Mouse (Mus musculus) forebrain, embryonic 10.5 days (tissue): ENCODE measurements around the gene Cd84. TPM values are rescaled to one million over a fixed set of nuclear protein-coding genes. Genes with fewer than 3 reads are reported as not detected.
"Not testable (repeated sequence)": the region's sequence is repeated elsewhere in the genome, so short reads cannot be mapped to it uniquely, and the experiment has no call there.

Experiments used
- DNase-seq: peaks from one replicate; pipeline ENCODE4 v3.0.0-alpha.2; 2017; ENCODE audit warnings: low spot score; ENCODE audit errors: extremely low spot score
- H3K27ac ChIP-seq: fragments of 300-500 bp; sonication (generic); 2 replicates; pipeline ENCODE4 v1.5.1; 2016; ENCODE audit warnings: mild to moderate bottlenecking
- H3K27me3 ChIP-seq: fragments of 300-500 bp; sonication (generic); 2 replicates; pipeline ENCODE4 v1.6.1; 2016; ENCODE audit warnings: mild to moderate bottlenecking; ENCODE audit not compliant: poor library complexity, severe bottlenecking
- H3K36me3 ChIP-seq: fragments of 300-500 bp; sonication (generic); replicated peaks from 2 replicates; pipeline ENCODE4 v1.6.1; 2016; ENCODE audit warnings: mild to moderate bottlenecking, moderate library complexity
- H3K4me1 ChIP-seq: fragments of 300-500 bp; sonication (generic); 2 replicates; pipeline ENCODE4 v1.6.1; 2016
- H3K4me3 ChIP-seq: fragments of 300-500 bp; sonication (generic); 2 replicates; pipeline ENCODE4 v1.5.1; 2016; ENCODE audit warnings: mild to moderate bottlenecking, moderate library complexity
- H3K9me3 ChIP-seq: fragments of 300-500 bp; sonication (generic); 2 replicates; pipeline ENCODE4 v1.6.1; 2016; ENCODE audit warnings: mild to moderate bottlenecking, moderate library complexity
- WGBS: fragments of 180-500 bp; shearing (Covaris S2); methylation state at CpG from one replicate; pipeline ENCODE4 v1.1.7; 2016; 5-methylcytosine and 5-hydroxymethylcytosine counted together
- polyA plus RNA-seq: library from polyadenylated mRNA; unstranded; fragments of >200 nt; fragmentation: Nextera tagmentation; extraction: Ambion mirVana; gene quantifications from 2 replicates; pipeline ENCODE4 v1.2.1, GENCODE M21; 2016

Gene Cd84
- polyA plus RNA-seq, 1 experiment from 2014 or later, result 0.46 TPM

GRCm38 (mm10) chr1:171845035-171845754 is 5.7 kb downstream of the Cd84 start:
- DNase-seq, result no peak
- Histone ChIP-seq H3K27me3 (no peaks in the 10 kb centered on the region), H3K4me3 (no peak overlapping the region), H3K9me3 (no peaks in the 10 kb centered on the region), H3K27ac (no peak overlapping the region), H3K4me1 (no peaks in the 10 kb centered on the region), H3K36me3 (no peaks in the 10 kb centered on the region)
- WGBS, result 82% methylated on average over 5 of the region's 5 CpGs

- H3K27ac ChIP-seq, result no peak overlapping the region
- no peak overlapping the region for H3K4me3 ChIP-seq
- no peaks in the 10 kb centered on the region for H3K27me3 ChIP-seq
- H3K36me3 ChIP-seq, result no peaks in the 10 kb centered on the region
- H3K9me3 ChIP-seq, result no peaks in the 10 kb centered on the region
- H3K4me1 ChIP-seq, result no peaks in the 10 kb centered on the region
- DNase-seq, result no peak
These were observed 8.7 kb downstream of the Cd84 start for GRCm38 (mm10) chr1:171848201-171848600.

GRCm38 (mm10) chr1:171848757-171849156 is 9.3 kb downstream of the Cd84 start:
- Histone ChIP-seq H3K36me3 (no peaks in the 10 kb centered on the region), H3K27me3 (no peaks in the 10 kb centered on the region), H3K4me1 (no peaks in the 10 kb centered on the region), H3K9me3 (no peaks in the 10 kb centered on the region), H3K4me3 (no peak overlapping the region), H3K27ac (no peak overlapping the region)
- WGBS, result 82% methylated on average over 4 of the region's 4 CpGs
- DNase-seq, result no peak

GRCm38 (mm10) chr1:171849454-171849853 is 10.0 kb downstream of the Cd84 start:
- Histone ChIP-seq H3K27ac (no peak overlapping the region), H3K27me3 (no peaks in the 10 kb centered on the region), H3K9me3 (no peaks in the 10 kb centered on the region), H3K4me1 (no peaks in the 10 kb centered on the region), H3K36me3 (no peaks in the 10 kb centered on the region), H3K4me3 (no peak overlapping the region)
- 89% methylated on average over 5 of the region's 5 CpGs for WGBS
- DNase-seq, result no peak

GRCm38 (mm10) chr1:171865467-171865866 is 26.0 kb downstream of the Cd84 start:
- Histone ChIP-seq H3K4me1 (no peaks in the 10 kb centered on the region), H3K4me3 (no peak overlapping the region), H3K36me3 (no peaks in the 10 kb centered on the region), H3K27ac (no peak overlapping the region), H3K9me3 (no peaks in the 10 kb centered on the region), H3K27me3 (no peaks in the 10 kb centered on the region)
- no peak for DNase-seq
- WGBS, result 91% methylated on average over 4 of the region's 4 CpGs

- H3K27ac ChIP-seq, result no peak overlapping the region
- H3K9me3 ChIP-seq, result no peaks in the 10 kb centered on the region
- H3K27me3 ChIP-seq, result no peaks in the 10 kb centered on the region
- H3K4me1 ChIP-seq, result no peaks in the 10 kb centered on the region
- WGBS, result 93% methylated on average over 1 of the region's 1 CpGs
- H3K4me3 ChIP-seq, result no peak overlapping the region
- no peaks in the 10 kb centered on the region for H3K36me3 ChIP-seq
- no peak for DNase-seq
These were observed 47.5 kb downstream of the Cd84 start for GRCm38 (mm10) chr1:171886989-171887388.

GRCm38 (mm10) chr1:171895364-171895763 is 55.9 kb downstream of the Cd84 start, which contains the start of gene Gm10521:
Gene Gm10521, plus strand, starts transcription at chr1:171895664.
- not testable (repeated sequence) for H3K9me3 ChIP-seq, H3K4me3 ChIP-seq, H3K27me3 ChIP-seq, DNase-seq, H3K4me1 ChIP-seq, H3K27ac ChIP-seq, H3K36me3 ChIP-seq
- WGBS, result 73% methylated on average over 5 of the region's 5 CpGs

- WGBS, result 71% methylated on average over 1 of the region's 1 CpGs
These were observed 64.5 kb downstream of the Cd84 start for GRCm38 (mm10) chr1:171904011-171904410.

GRCm38 (mm10) chr1:171915638-171916458 is 76.4 kb downstream of the Cd84 start:
- Histone ChIP-seq H3K4me3 (no peak overlapping the region), H3K9me3 (no peaks in the 10 kb centered on the region; the same call in 1 of the 2 replicates), H3K4me1 (no peaks in the 10 kb centered on the region), H3K27me3 (no peaks in the 10 kb centered on the region), H3K36me3 (no peaks in the 10 kb centered on the region), H3K27ac (no peak overlapping the region)
- 82% methylated on average over 13 of the region's 13 CpGs for WGBS
- no peak for DNase-seq

More at GRCm38 (mm10) chr1:171904011-171904410, 64.5 kb downstream of the Cd84 start:
- Histone ChIP-seq H3K36me3 (no peaks in the 10 kb centered on the region), H3K4me1 (no peaks in the 10 kb centered on the region), H3K9me3 (peaks cover 2% of the 10 kb centered on the region; the same call in 1 of the 2 replicates), H3K27me3 (no peaks in the 10 kb centered on the region), H3K4me3 (no peak overlapping the region), H3K27ac (no peak overlapping the region)
- DNase-seq, result no peak

- WGBS, result 87% methylated on average over 14 of the region's 14 CpGs
- no peak for DNase-seq
- H3K9me3 ChIP-seq, result no peaks in the 10 kb centered on the region; the same call in 1 of the 2 replicates
- no peaks in the 10 kb centered on the region for H3K4me1 ChIP-seq
- H3K27me3 ChIP-seq, result no peaks in the 10 kb centered on the region
- no peak within 1 kb of the TSS for H3K4me3 ChIP-seq
- H3K36me3 ChIP-seq, result no peaks in the 10 kb centered on the region
- H3K27ac ChIP-seq, result no peak within 1 kb of the TSS
These were observed 78.0 kb downstream of the Cd84 start, which contains the start of gene Slamf6 for GRCm38 (mm10) chr1:171917305-171918039. Gene Slamf6, plus strand, starts transcription at chr1:171917515.

GRCm38 (mm10) chr1:171918136-171918920 is 78.8 kb downstream of the Cd84 start:
- whole genome bisulfite sequencing, result 91% methylated on average over 12 of the region's 12 CpGs
- no peak for DNase-seq
- H3K27me3 ChIP-seq, result no peaks in the 10 kb centered on the region
- no peaks in the 10 kb centered on the region for H3K9me3 ChIP-seq
- H3K4me3 ChIP-seq, result no peak overlapping the region
- H3K27ac ChIP-seq, result no peak overlapping the region
- H3K36me3 ChIP-seq, result no peaks in the 10 kb centered on the region
- no peaks in the 10 kb centered on the region for H3K4me1 ChIP-seq

- H3K36me3 ChIP-seq, result no peaks in the 10 kb centered on the region
- H3K27me3 ChIP-seq, result no peaks in the 10 kb centered on the region
- H3K4me3 ChIP-seq, result no peak overlapping the region
- no peaks in the 10 kb centered on the region for H3K9me3 ChIP-seq
- DNase-seq, result no peak
- H3K27ac ChIP-seq, result no peak overlapping the region
- H3K4me1 ChIP-seq, result no peaks in the 10 kb centered on the region
- 91% methylated on average over 5 of the region's 5 CpGs for WGBS
These were observed 79.7 kb downstream of the Cd84 start for GRCm38 (mm10) chr1:171919193-171919592.
